Mouse (Mus musculus): ENCODE results near the gene Ippk.

Ippk gene

DNA sequence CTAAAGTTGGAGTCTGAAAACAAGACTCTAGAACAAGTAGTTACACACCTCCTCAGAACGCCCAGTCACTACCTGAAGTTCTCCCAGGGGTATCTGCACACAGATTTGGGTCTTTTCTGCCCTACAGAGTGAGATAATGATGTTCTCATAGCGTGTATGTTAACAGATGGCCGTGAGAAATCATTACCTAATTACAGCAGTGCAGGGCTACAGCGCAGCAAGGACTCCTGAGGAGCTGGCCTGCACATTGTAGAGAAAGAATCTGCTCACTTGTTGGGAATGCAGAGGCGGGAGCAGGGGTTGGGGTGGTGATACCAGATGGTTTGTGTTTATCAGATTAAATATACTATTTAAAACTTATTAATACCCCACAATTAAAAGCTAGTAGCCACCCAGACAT lies 59.5 kb downstream of the Ippk start:
- peak; percentile 62 for DNase-seq (ENCODE audit: low spot score)

DNA sequence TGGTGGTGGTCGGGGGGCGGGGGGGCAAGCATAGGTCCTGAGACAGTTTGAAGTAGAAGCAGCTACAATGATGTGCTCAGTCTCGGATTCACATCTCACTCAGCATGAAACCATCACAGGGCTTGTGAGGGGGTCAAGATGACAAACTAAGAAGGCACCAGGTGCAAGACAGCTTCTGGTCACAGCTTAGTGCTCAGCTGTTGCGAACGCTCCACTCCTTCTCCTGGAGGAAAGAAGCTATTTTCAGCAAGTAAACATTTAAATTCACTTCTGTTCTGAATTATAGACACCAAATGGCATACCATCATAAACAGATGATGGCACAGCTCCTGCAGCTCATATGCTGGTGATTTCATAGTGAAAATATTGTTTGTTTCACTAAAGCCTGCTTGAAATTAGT lies 64.3 kb downstream of the Ippk start:
- no peak for DNase-seq (ENCODE audit: low spot score)

DNA sequence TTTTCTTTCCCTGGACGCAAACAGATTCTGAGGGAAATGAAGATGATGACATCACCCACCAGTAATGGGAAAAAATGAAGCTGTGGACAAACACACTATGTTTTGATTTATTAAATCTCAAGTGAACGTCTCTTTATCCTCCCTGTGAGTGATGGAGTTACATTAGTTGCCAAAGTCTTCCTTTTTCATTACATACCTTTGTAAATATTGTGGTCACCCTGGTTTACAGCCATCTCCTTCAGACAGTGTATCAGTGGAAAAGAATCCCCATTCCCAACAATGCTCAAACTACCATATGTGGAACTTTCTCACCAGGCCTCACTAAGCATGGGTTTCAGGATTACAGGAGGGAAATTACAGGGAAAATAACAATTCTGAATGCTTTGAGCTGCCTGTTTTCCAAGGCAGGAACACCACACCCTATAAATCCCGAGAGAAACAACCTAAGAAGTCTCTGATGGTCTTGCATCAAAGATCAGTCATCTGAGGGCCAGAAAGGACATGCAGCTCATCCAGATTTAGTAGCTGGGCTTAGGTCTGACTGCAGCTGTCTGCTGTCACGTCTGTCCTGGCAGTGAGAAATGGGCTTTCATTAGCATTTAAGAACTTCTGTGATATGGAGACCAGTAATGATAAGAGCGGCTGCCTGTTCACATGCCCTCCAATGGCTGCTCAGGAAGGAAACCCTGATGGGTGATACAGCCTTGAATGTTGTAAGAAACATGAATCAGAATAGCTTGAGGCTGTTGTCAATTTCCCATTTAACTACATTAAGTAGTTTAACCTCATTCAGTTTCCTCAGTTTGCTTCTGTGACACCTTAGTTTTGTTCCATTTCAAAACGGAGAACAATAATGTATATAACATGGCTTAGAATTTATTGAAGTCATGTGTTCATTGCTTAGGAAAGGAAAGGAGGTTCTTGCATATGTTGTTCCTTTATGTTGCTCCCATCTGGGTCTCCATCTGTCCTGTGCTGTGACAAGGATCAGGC lies 71.6 kb downstream of the Ippk start, which contains the start of gene Tes3-ps:
Gene Tes3-ps (plus strand): TSS at position 943 of the 993 bp plus-strand sequence.
- no peak for DNase-seq (ENCODE audit: low spot score)

DNA sequence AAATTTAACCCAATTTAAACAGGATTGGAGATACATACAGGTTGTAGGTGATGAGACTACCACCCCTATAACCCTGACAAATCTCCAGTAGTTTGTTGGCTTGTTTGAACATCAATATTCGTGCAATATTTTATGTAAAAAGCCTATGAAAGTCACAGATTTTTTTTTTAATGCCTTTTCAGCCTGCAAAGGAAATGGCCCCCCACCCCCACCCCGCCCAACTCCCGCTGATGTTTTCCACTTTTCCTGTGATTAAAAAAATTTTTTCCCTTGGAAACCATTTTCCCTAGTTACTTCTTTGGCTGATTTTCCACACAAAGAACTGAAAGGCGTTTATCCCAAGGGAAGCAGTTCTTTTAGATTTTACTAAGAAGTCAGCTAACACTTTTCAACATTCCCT lies 83.5 kb downstream of the Ippk start, which contains the start of gene Ecm2:
Gene Ecm2 (plus strand): TSS at position 301 of the 400 bp plus-strand sequence.
- DNase-seq (ENCODE audit: low spot score) = no peak

DNA sequence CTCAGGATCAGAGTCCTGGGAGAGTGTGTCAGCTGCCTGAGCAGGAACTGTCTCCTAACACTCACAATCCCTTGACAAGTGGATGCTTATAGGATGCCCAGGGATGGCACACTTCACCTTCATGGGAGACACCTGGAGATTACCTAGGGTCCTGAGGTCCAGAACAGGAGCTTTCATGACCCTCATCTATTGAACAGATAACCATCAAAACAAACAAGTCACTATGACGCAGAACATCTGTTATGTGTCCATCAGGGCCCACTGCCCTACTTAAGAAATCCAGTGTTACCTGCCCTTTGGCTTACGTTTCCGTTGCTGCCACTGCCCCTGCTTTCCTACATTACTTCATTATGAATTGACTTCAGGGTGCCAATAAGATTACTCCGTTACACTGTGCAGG lies 84.7 kb downstream of the Ippk start:
- no peak for DNase-seq (ENCODE audit: low spot score)

DNA sequence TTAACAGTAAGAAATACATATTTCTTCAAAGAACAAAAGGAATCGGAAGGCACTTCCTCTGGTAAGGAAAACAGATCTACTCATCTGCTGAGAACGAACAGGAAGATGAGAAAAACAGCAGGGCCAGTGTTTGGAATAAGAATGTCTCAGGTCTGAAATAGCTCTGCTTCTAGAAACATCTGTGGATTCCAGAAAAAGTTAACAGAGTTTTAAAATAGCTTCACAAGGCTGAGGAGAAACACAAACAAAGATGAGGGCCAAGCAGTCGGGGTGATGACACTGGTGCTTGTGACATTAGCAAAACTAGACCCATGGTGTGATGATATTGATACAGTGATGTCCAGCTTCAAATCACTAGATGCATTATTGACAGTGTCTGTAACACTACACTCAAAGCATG lies 86.1 kb downstream of the Ippk start:
- no peak for DNase-seq (ENCODE audit: low spot score)

Data from adipocyte (in vitro differentiated cells).